Mouse (Mus musculus): ENCODE data around the gene Dnah2. TPM values are rescaled to one million over a fixed set of nuclear protein-coding genes. Genes with fewer than 3 reads are reported as not detected.

Gene Dnah2
- polyA plus RNA-seq, 2 experiments, result 0.01 to 0.03 TPM

- Histone ChIP-seq H3K27me3 (ENCODE audit: control insufficient read depth, insufficient read depth, low read length) (no peaks in the 10 kb centered on the region), H3K4me2 (ENCODE audit: low read depth) (peak overlapping the region; percentile 45), H3K4me3 (ENCODE audit: insufficient read depth in 1 of 2, low read depth in 2 of 2, low read length in 2 of 2) (no peak overlapping the region), H3K4me1 (replicated peaks; ENCODE audit: control insufficient read depth in 2 of 2, insufficient read depth in 2 of 2, low read length in 1 of 2) (peaks cover 37 to 56% of the 10 kb centered on the region in 2 experiments), H3K9me3 (ENCODE audit: control insufficient read depth, low read length) (no peaks in the 10 kb centered on the region), H3K9ac (replicated peaks) (no peak overlapping the region; the same call in 1 of the 2 replicates), H3K36me3 (replicated peaks; ENCODE audit: control insufficient read depth, insufficient read depth, low read depth) (peaks cover 34% of the 10 kb centered on the region), H3K27ac (peak overlapping the region; percentile 66; the same call in 1 of the 2 replicates)
- WGBS (ENCODE audit: insufficient replicate concordance), result 63% methylated on average over 8 of the region's 8 CpGs
- no peak for DNase-seq (ENCODE audit: low read depth in 3 of 3, low spot score in 3 of 3)
- no peak for TF ChIP-seq CTCF (IDR thresholded peaks at IDR 0.05; ENCODE audit: low read depth)
- TF ChIP-seq EP300 (IDR thresholded peaks at IDR 0.05; ENCODE audit: low read depth), result no peak
- ATAC-seq (ENCODE audit: insufficient read depth), result peak; percentile 36; the same call in 1 of the 2 replicates
These were observed 41.7 kb upstream of the Dnah2 start for GRCm38 (mm10) chr11:69590622-69591021.

GRCm38 (mm10) chr11:69589207-69589834 is 40.4 kb upstream of the Dnah2 start:
- peak; percentile 78 for ATAC-seq (ENCODE audit: insufficient read depth)

GRCm38 (mm10) chr11:69585718-69586325 is 36.9 kb upstream of the Dnah2 start:
- WGBS (ENCODE audit: insufficient replicate concordance), result 26% methylated on average over 7 of the region's 7 CpGs
- Histone ChIP-seq H3K4me3 (ENCODE audit: insufficient read depth in 1 of 2, low read depth in 2 of 2, low read length in 2 of 2) (peak overlapping the region; percentile 21 to 35), H3K9ac (replicated peaks) (peak overlapping the region; percentile 31), H3K4me1 (replicated peaks; ENCODE audit: control insufficient read depth in 2 of 2, insufficient read depth in 2 of 2, low read length in 1 of 2) (peaks cover 53 to 69% of the 10 kb centered on the region in 2 experiments), H3K27ac (peak overlapping the region; percentile 86), H3K9me3 (ENCODE audit: control insufficient read depth, low read length) (no peaks in the 10 kb centered on the region), H3K36me3 (replicated peaks; ENCODE audit: control insufficient read depth, insufficient read depth, low read depth) (peaks cover 33% of the 10 kb centered on the region), H3K4me2 (ENCODE audit: low read depth) (peak overlapping the region; percentile 65), H3K27me3 (ENCODE audit: control insufficient read depth, insufficient read depth, low read length) (no peaks in the 10 kb centered on the region)
- TF ChIP-seq EP300 (IDR thresholded peaks at IDR 0.05; ENCODE audit: low read depth) (peak; percentile 84), CTCF (IDR thresholded peaks at IDR 0.05; ENCODE audit: low read depth) (0 out of 2 replicates have a peak, but pooled peaks have one; percentile 39)
- ATAC-seq (ENCODE audit: insufficient read depth), result peak; percentile 67
- DNase-seq (ENCODE audit: low read depth in 3 of 3, low spot score in 3 of 3), result peak; percentile 78 to 81 (median 79)

More at GRCm38 (mm10) chr11:69589207-69589834, 40.4 kb upstream of the Dnah2 start:
- Histone ChIP-seq H3K4me1 (replicated peaks; ENCODE audit: control insufficient read depth in 2 of 2, insufficient read depth in 2 of 2, low read length in 1 of 2) (peaks cover 50 to 67% of the 10 kb centered on the region in 2 experiments), H3K27me3 (ENCODE audit: control insufficient read depth, insufficient read depth, low read length) (no peaks in the 10 kb centered on the region), H3K9me3 (ENCODE audit: control insufficient read depth, low read length) (no peaks in the 10 kb centered on the region), H3K9ac (replicated peaks) (peak overlapping the region; percentile 29), H3K36me3 (replicated peaks; ENCODE audit: control insufficient read depth, insufficient read depth, low read depth) (peaks cover 34% of the 10 kb centered on the region), H3K4me3 (ENCODE audit: insufficient read depth in 1 of 2, low read depth in 2 of 2, low read length in 2 of 2) (no peak overlapping the region), H3K4me2 (ENCODE audit: low read depth) (peak overlapping the region; percentile 45), H3K27ac (peak overlapping the region; percentile 66)
- 32% methylated on average over 22 of the region's 22 CpGs for WGBS (ENCODE audit: insufficient replicate concordance)
- TF ChIP-seq EP300 (IDR thresholded peaks at IDR 0.05; ENCODE audit: low read depth) (peak; percentile 79), CTCF (IDR thresholded peaks at IDR 0.05; ENCODE audit: low read depth) (no peak)
- no peak for DNase-seq (ENCODE audit: low read depth in 3 of 3, low spot score in 3 of 3)

GRCm38 (mm10) chr11:69584937-69585336 is 36.0 kb upstream of the Dnah2 start:
- 74% methylated on average over 13 of the region's 13 CpGs for WGBS (ENCODE audit: insufficient replicate concordance)
- Histone ChIP-seq H3K9ac (replicated peaks) (peak overlapping the region; percentile 31), H3K27me3 (ENCODE audit: control insufficient read depth, insufficient read depth, low read length) (no peaks in the 10 kb centered on the region), H3K9me3 (ENCODE audit: control insufficient read depth, low read length) (no peaks in the 10 kb centered on the region), H3K4me3 (ENCODE audit: insufficient read depth in 1 of 2, low read depth in 2 of 2, low read length in 2 of 2) (no peak overlapping the region; a peak in 1 of 4 replicates), H3K4me2 (ENCODE audit: low read depth) (peak overlapping the region; percentile 65), H3K27ac (peak overlapping the region; percentile 86), H3K4me1 (replicated peaks; ENCODE audit: control insufficient read depth in 2 of 2, insufficient read depth in 2 of 2, low read length in 1 of 2) (peaks cover 45 to 60% of the 10 kb centered on the region in 2 experiments), H3K36me3 (replicated peaks; ENCODE audit: control insufficient read depth, insufficient read depth, low read depth) (peaks cover 30% of the 10 kb centered on the region)
- TF ChIP-seq EP300 (IDR thresholded peaks at IDR 0.05; ENCODE audit: low read depth) (no peak), CTCF (IDR thresholded peaks at IDR 0.05; ENCODE audit: low read depth) (no peak)
- no peak for ATAC-seq (ENCODE audit: insufficient read depth)
- no peak for DNase-seq (ENCODE audit: low read depth in 3 of 3, low spot score in 3 of 3)

- H3K4me2 ChIP-seq (ENCODE audit: low read depth), result peak overlapping the region; percentile 65
- WGBS (ENCODE audit: insufficient replicate concordance), result 61% methylated on average over 7 of the region's 7 CpGs
- ATAC-seq (ENCODE audit: insufficient read depth), result no peak
- peaks cover 21% of the 10 kb centered on the region for H3K36me3 ChIP-seq (replicated peaks; ENCODE audit: control insufficient read depth, insufficient read depth, low read depth)
- H3K27ac ChIP-seq, result peak overlapping the region; percentile 86
- H3K9me3 ChIP-seq (ENCODE audit: control insufficient read depth, low read length), result no peaks in the 10 kb centered on the region
- H3K4me3 ChIP-seq (ENCODE audit: insufficient read depth in 1 of 2, low read depth in 2 of 2, low read length in 2 of 2), result no peak overlapping the region
- no peak for TF ChIP-seq EP300 (IDR thresholded peaks at IDR 0.05; ENCODE audit: low read depth)
- no peak for TF ChIP-seq CTCF (IDR thresholded peaks at IDR 0.05; ENCODE audit: low read depth)
- peak overlapping the region; percentile 23; the same call in 1 of the 2 replicates for H3K9ac ChIP-seq (replicated peaks)
- no peaks in the 10 kb centered on the region for H3K27me3 ChIP-seq (ENCODE audit: control insufficient read depth, insufficient read depth, low read length)
- H3K4me1 ChIP-seq (replicated peaks; ENCODE audit: control insufficient read depth in 2 of 2, insufficient read depth in 2 of 2, low read length in 1 of 2), result peaks cover 38 to 51% of the 10 kb centered on the region in 2 experiments
- DNase-seq (ENCODE audit: low read depth in 3 of 3, low spot score in 3 of 3), result no peak
These were observed 35.1 kb upstream of the Dnah2 start for GRCm38 (mm10) chr11:69584008-69584407.

Measured in liver, embryonic 14.5 days (tissue).